Mouse (Mus musculus): ENCODE results near the gene Carmil1. TPM values are rescaled to one million over a fixed set of nuclear protein-coding genes. Genes with fewer than 3 reads are reported as not detected.

Gene Carmil1
- polyA plus RNA-seq, 1 experiment from 2014 or later = 16.6 TPM

GRCm38 (mm10) chr13:23994024-23994423 lies 286.6 kb downstream of the Carmil1 start:
- WGBS = 19% methylated on average over 9 of the region's 9 CpGs
- Histone ChIP-seq H3K4me1 (ENCODE audit: control insufficient read depth, insufficient read depth, low read length) (peaks cover 6% of the 10 kb centered on the region; the same call in 1 of the 2 replicates), H3K4me3 (ENCODE audit: low read depth, low read length) (no peak overlapping the region), H3K9me3 (ENCODE audit: control insufficient read depth, low read length) (no peaks in the 10 kb centered on the region), H3K27ac (ENCODE audit: low read depth, low read length) (no peak overlapping the region), H3K4me2 (no peak overlapping the region), H3K27me3 (ENCODE audit: control insufficient read depth, insufficient read depth, low read length) (peaks cover 2% of the 10 kb centered on the region; the same call in 1 of the 2 replicates), H3K36me3 (ENCODE audit: control insufficient read depth, insufficient read depth, low read length) (no peaks in the 10 kb centered on the region), H3K9ac (ENCODE audit: low read length) (no peak overlapping the region)
- DNase-seq (ENCODE audit: low spot score, missing footprints) (no peak), ATAC-seq (ENCODE audit: low FRiP score) (no peak)

- no peaks in the 10 kb centered on the region for H3K36me3 ChIP-seq (ENCODE audit: control insufficient read depth, insufficient read depth, low read length)
- WGBS = under 1% methylated on average over 20 of the region's 20 CpGs
- H3K9me3 ChIP-seq (ENCODE audit: control insufficient read depth, low read length) = no peaks in the 10 kb centered on the region
- H3K4me1 ChIP-seq (ENCODE audit: control insufficient read depth, insufficient read depth, low read length) = peaks cover 6% of the 10 kb centered on the region; the same call in 1 of the 2 replicates
- H3K4me3 ChIP-seq (ENCODE audit: low read depth, low read length) = peak within 1 kb of the TSS; percentile 0; the same call in 1 of the 2 replicates
- H3K27ac ChIP-seq (ENCODE audit: low read depth, low read length) = no peak within 1 kb of the TSS
- peaks cover 2% of the 10 kb centered on the region; the same call in 1 of the 2 replicates for H3K27me3 ChIP-seq (ENCODE audit: control insufficient read depth, insufficient read depth, low read length)
- ATAC-seq (ENCODE audit: low FRiP score) (0 out of 2 replicates have a peak, but pooled peaks have one; percentile 14), DNase-seq (ENCODE audit: low spot score, missing footprints) (peak; percentile 95)
- peak within 1 kb of the TSS; percentile 34 for H3K4me2 ChIP-seq
- no peak within 1 kb of the TSS for H3K9ac ChIP-seq (ENCODE audit: low read length)
Observed at GRCm38 (mm10) chr13:23990928-23991327, 289.7 kb downstream of the Carmil1 start, which contains the start of gene Scgn. TSS of gene Scgn (minus strand) at chr13:23991214.

- no peak overlapping the region for H3K9ac ChIP-seq (ENCODE audit: low read length)
- H3K36me3 ChIP-seq (ENCODE audit: control insufficient read depth, insufficient read depth, low read length) = no peaks in the 10 kb centered on the region
- no peak overlapping the region for H3K4me3 ChIP-seq (ENCODE audit: low read depth, low read length)
- ATAC-seq (ENCODE audit: low FRiP score) (no peak), DNase-seq (ENCODE audit: low spot score, missing footprints) (no peak)
- H3K27me3 ChIP-seq (ENCODE audit: control insufficient read depth, insufficient read depth, low read length) = peaks cover 2% of the 10 kb centered on the region; the same call in 1 of the 2 replicates
- peak overlapping the region; percentile 34 for H3K4me2 ChIP-seq
- 41% methylated on average over 5 of the region's 5 CpGs for WGBS
- H3K4me1 ChIP-seq (ENCODE audit: control insufficient read depth, insufficient read depth, low read length) = peaks cover 6% of the 10 kb centered on the region; the same call in 1 of the 2 replicates
- H3K9me3 ChIP-seq (ENCODE audit: control insufficient read depth, low read length) = no peaks in the 10 kb centered on the region
- no peak overlapping the region for H3K27ac ChIP-seq (ENCODE audit: low read depth, low read length)
Observed at GRCm38 (mm10) chr13:23990451-23990850, 290.1 kb downstream of the Carmil1 start.

- Histone ChIP-seq H3K27ac (ENCODE audit: low read depth, low read length) (no peak overlapping the region), H3K9me3 (ENCODE audit: control insufficient read depth, low read length) (no peaks in the 10 kb centered on the region), H3K4me1 (ENCODE audit: control insufficient read depth, insufficient read depth, low read length) (no peaks in the 10 kb centered on the region), H3K4me2 (no peak overlapping the region), H3K9ac (ENCODE audit: low read length) (no peak overlapping the region), H3K36me3 (ENCODE audit: control insufficient read depth, insufficient read depth, low read length) (no peaks in the 10 kb centered on the region), H3K4me3 (ENCODE audit: low read depth, low read length) (no peak overlapping the region), H3K27me3 (ENCODE audit: control insufficient read depth, insufficient read depth, low read length) (no peaks in the 10 kb centered on the region)
- ATAC-seq (ENCODE audit: low FRiP score) (no peak), DNase-seq (ENCODE audit: low spot score, missing footprints) (no peak)
- WGBS = 55% methylated on average over 3 of the region's 3 CpGs
Observed at GRCm38 (mm10) chr13:23985130-23985529, 295.5 kb downstream of the Carmil1 start.

- Histone ChIP-seq H3K36me3 (ENCODE audit: control insufficient read depth, insufficient read depth, low read length) (no peaks in the 10 kb centered on the region), H3K4me3 (ENCODE audit: low read depth, low read length) (no peak overlapping the region), H3K9ac (ENCODE audit: low read length) (no peak overlapping the region), H3K27ac (ENCODE audit: low read depth, low read length) (no peak overlapping the region), H3K4me2 (no peak overlapping the region), H3K9me3 (ENCODE audit: control insufficient read depth, low read length) (no peaks in the 10 kb centered on the region), H3K27me3 (ENCODE audit: control insufficient read depth, insufficient read depth, low read length) (no peaks in the 10 kb centered on the region), H3K4me1 (ENCODE audit: control insufficient read depth, insufficient read depth, low read length) (no peaks in the 10 kb centered on the region)
- ATAC-seq (ENCODE audit: low FRiP score) (no peak), DNase-seq (ENCODE audit: low spot score, missing footprints) (no peak)
- 78% methylated on average over 5 of the region's 5 CpGs for WGBS
Observed at GRCm38 (mm10) chr13:23972271-23972670, 308.3 kb downstream of the Carmil1 start.

- Histone ChIP-seq H3K4me1 (ENCODE audit: control insufficient read depth, insufficient read depth, low read length) (no peaks in the 10 kb centered on the region), H3K36me3 (ENCODE audit: control insufficient read depth, insufficient read depth, low read length) (no peaks in the 10 kb centered on the region), H3K9ac (ENCODE audit: low read length) (no peak overlapping the region), H3K4me3 (ENCODE audit: low read depth, low read length) (no peak overlapping the region), H3K4me2 (no peak overlapping the region), H3K27me3 (ENCODE audit: control insufficient read depth, insufficient read depth, low read length) (no peaks in the 10 kb centered on the region), H3K9me3 (ENCODE audit: control insufficient read depth, low read length) (no peaks in the 10 kb centered on the region), H3K27ac (ENCODE audit: low read depth, low read length) (no peak overlapping the region)
- DNase-seq (ENCODE audit: low spot score, missing footprints) (no peak), ATAC-seq (ENCODE audit: low FRiP score) (no peak)
- WGBS = 68% methylated on average over 2 of the region's 2 CpGs
Observed at GRCm38 (mm10) chr13:23971870-23972269, 308.7 kb downstream of the Carmil1 start.

- no peak for ATAC-seq (ENCODE audit: low FRiP score)
- WGBS = 89% methylated on average over 2 of the region's 2 CpGs
- Histone ChIP-seq H3K4me1 (ENCODE audit: control insufficient read depth, insufficient read depth, low read length) (no peaks in the 10 kb centered on the region), H3K4me3 (ENCODE audit: low read depth, low read length) (no peak overlapping the region), H3K4me2 (no peak overlapping the region), H3K27ac (ENCODE audit: low read depth, low read length) (no peak overlapping the region), H3K36me3 (ENCODE audit: control insufficient read depth, insufficient read depth, low read length) (no peaks in the 10 kb centered on the region), H3K9ac (ENCODE audit: low read length) (no peak overlapping the region), H3K9me3 (ENCODE audit: control insufficient read depth, low read length) (no peaks in the 10 kb centered on the region), H3K27me3 (ENCODE audit: control insufficient read depth, insufficient read depth, low read length) (no peaks in the 10 kb centered on the region)
- DNase-seq (ENCODE audit: low spot score, missing footprints) = no peak
Observed at GRCm38 (mm10) chr13:23964909-23965308, 315.7 kb downstream of the Carmil1 start.

Other genes starting within 250 kb of the Carmil1 start
- gene Cmah, start 46.6 kb upstream of the Carmil1 start, polyA plus RNA-seq (2014; fragmentation: Nextera tagmentation; extraction: Ambion mirVana) = 0.37 and 0.40 TPM in 2 replicates

All from midbrain, embryonic 11.5 days (tissue).